Mouse (Mus musculus) embryo, embryonic 11 days (tissue): ENCODE measurements around the gene Dnah5.

Experiments used
- DNase-seq: peaks from one replicate; pipeline ENCODE4 v3.0.0-alpha.2; 2015

The Dnah5 gene

DNA sequence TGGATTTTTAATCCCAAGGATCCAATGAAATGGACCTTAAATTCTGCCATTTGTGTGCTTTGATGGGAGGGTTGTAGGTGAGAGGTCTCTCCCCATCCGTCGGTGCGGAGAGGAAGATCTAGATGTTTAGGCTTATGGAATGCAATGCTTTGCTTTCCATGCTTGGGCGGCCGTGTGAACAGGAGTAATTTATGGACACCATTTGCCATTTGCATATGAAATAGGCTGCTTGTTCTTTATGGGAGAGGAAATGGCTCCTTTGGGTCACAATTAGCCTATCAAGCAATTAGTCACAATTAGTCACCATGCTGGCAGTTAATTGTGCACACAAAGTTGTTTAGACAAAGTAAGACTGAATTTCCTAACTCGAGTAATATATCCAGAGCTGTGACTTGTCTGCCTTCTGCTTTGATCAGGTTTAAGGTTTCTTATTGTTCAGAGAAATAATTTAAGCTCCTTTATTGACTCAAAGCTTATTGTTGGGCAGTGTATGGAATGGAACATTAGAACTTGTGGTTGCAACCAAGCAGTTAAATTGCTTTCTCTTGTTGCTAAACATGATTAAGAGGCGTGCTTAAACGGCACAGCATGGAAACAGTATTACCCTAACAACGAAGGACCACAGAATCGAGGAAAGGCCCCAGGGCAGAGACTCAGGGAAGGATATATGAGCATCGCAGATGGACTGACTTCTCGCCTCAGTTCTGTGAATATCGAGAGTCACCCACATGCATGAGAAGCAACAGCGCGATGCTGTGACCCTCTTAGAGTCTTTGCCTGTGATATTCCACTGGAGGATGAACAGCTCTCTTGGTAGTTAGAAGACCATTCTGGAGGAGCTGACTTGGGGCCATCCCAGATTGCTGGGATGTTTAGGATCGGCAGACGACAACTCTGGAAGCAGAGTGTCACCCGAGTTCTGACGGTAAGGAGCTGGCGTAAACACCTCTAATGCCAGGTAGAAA is at the start of gene Dnah5:
Gene Dnah5, plus strand, starts transcription at position 642 of the 965 bp plus-strand sequence.
- no peak for DNase-seq

DNA sequence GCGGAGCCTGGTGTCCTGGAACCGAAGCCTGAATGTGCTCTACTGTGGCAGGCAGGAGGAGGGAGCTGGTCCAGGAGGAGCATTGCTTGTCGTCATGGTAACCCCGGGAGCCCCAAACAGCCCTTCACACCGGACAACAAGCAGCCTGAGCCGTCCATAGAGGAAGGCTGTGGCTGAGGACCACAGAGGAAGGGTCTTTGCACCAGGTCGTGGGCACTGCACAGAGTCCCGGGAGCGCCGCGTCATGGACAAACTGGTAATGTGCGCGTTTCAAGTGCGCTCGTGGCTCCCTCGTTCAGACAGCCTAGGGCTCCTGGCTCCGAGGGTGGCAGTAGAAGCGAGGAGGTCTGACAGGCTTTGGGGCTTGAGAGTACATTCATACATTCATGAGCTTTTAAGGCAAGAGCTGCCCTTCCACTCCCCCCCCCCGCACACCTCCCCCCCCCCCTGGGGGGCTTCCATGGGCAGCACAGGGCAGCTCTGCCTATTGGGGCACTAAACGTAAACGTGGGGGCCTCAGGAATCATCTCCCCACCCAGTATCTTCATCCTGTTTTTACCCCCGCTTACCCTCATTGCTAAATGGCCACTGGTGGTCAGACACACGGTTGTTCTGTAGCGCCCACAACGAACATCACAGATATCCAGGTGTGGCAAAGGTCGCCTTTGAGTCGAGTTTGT is 48.6 kb upstream of the Dnah5 start:
- DNase-seq: peak; percentile 83

DNA sequence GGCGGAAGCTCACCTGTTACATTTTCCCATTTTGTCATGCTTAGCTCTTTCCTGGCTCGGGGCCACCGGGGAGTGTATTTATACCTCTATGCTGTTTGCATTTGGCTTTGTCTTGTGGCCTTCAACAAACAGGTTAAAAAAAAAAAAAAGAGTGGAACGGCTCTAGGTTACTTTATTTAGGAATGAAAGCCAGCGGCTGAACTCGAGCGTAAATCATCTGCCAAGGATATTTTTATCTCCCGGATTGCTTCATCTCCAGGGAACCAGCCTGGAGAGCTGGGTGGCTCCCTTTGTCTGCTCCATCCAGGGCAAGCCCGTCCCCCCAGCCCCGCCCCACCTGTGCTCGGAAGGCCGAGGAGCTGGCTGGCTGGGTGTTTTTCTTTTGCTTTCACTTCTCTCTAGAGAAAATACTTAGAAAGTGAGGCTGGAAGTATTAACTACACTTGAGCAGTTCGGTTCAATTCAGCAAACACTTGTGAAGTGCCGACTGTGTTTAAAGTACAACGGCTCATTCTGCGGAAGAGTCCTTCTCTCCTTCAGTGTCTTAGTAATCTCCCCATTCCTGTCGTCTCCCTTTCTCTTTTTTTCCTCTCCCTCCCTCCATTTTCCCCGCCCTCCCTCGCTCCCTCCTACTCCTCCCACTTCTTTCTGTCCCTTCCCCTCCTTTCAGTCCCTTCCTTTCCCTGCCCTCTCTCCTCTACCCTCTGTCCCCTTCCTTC is 44.6 kb upstream of the Dnah5 start:
- peak; percentile 76 for DNase-seq

DNA sequence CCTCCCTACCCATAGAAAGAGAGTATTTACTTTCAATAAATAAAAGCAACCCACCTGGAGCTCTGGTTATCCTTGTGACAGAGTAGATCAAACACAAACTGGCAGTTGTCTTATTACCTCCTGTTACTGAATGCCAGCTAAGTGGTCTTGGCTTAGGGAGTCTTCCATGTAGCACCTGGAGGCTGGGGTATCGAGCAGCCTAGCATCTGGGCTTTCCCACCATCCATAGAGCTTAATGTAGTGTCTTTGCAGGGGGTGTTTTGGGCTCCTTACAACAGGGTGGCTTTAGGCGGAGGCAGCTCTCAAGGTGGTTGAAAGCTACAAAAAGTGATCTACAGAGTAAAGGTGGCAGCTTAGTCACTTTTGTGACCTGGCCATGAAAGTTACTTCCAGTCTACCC is 41.3 kb upstream of the Dnah5 start:
- DNase-seq: no peak

DNA sequence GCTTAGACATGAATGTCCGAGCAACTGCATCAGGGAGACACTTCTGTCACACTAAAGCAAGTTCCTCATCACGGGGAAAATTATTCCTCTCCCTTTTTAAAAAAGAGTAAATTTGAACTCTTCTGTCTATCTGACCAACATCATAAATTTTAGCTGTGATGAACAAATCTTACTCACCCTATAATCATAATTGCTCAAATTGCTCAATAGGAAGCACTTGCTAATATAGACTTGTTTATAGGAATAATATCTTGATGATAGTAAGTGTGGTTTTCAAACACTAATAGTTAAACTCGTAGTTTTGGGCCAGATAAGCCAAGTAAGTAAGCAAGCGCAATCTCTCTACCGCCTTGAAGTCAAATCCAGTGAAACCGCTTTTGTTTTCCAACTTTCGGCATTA is 38.3 kb upstream of the Dnah5 start:
- no peak for DNase-seq

DNA sequence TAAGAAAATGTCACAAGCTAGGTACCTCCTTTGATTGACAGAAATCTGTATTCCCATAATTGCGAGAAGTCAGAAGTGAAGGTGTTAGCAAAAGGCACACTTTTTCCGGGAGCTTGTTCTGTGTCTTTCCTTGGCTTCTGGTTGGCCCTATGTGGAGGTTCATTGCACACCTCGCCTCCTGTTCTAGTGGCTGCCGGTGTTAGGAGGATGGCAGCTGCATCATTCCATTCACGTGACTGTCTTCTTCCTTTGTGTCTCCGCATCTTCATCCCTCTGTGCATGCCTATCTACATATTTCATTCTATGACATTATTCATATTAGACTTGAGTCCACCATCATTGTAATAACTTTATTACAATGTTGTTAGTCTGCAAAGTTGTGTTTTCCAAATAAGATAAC is 37.5 kb upstream of the Dnah5 start:
- DNase-seq: no peak

DNA sequence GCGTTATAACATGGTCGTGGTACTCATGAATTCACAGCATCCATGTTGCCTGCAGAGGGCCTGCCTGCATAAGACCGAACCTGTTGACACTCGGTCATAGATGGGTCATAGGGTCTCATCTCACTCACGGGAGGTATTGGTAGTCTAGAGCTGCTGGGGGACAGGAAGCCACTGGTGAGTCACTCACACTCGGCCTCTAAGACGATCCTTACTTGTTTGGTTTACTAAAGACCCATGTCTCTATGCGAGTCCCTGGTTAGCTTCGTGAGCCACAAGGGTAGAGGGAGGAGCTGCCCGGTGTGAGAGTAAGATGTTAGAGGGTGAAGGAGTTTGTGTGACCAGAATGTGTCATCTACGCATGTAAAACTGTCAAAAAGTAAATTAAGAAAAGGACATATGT is 24.6 kb upstream of the Dnah5 start:
- DNase-seq: no peak

DNA sequence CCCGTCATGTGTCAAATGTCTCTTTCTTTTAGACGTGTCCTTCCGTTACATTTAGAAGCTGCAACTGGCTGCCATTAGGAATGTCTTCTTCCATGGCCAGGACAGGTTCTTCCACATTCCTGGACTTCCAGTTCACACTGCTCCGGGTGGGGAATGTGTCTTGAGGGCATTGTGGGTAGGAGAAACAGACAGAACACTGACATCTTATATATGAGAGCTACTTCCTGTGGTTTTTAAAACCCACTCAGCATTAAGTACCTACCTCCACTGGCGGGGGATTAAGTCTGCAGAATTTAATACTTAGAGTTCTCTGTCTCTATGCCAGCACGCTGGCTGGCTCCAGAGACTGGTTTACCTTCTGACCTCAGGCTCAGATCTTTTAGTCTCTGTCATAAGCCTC is 24.0 kb upstream of the Dnah5 start:
- DNase-seq: no peak

DNA sequence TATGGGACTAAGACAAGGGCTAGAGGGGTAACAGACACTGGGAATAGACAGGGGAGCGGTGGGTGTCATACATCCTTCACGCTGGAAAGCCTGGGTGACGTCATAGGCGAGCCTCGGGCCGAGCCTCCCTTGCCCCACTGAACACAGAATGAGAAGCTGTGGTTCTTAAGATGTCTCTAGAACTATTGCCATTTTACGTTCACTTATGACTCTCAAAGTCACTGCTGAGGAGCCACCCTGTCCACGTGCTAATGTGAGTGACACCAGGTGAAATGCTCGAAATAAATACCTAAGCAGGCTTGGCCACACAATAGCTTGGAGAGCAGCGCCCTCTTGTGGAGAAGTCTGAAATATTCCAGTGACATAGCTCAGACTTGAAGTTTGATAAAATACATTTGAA is 21.7 kb upstream of the Dnah5 start:
- DNase-seq: peak; percentile 81

DNA sequence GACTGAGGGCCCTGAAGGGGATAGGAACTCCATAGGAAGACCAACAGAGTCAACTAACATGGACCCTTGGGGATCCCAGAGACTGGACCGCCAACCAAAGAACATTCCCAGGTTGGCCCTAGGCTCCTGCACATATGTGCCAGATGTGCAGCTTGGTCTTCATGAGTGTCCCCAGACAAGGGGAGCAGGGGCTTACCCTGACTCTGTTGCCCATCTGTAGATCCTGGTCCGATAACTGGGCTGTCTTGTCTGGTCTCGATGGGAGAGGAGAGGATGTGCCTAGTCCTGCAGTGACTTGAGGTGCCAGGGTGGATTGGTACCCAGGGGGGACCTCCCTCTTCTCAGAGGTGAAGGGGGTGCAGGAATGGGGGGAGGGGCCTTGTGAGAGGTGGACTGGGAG is 21.0 kb upstream of the Dnah5 start:
- DNase-seq: no peak

DNA sequence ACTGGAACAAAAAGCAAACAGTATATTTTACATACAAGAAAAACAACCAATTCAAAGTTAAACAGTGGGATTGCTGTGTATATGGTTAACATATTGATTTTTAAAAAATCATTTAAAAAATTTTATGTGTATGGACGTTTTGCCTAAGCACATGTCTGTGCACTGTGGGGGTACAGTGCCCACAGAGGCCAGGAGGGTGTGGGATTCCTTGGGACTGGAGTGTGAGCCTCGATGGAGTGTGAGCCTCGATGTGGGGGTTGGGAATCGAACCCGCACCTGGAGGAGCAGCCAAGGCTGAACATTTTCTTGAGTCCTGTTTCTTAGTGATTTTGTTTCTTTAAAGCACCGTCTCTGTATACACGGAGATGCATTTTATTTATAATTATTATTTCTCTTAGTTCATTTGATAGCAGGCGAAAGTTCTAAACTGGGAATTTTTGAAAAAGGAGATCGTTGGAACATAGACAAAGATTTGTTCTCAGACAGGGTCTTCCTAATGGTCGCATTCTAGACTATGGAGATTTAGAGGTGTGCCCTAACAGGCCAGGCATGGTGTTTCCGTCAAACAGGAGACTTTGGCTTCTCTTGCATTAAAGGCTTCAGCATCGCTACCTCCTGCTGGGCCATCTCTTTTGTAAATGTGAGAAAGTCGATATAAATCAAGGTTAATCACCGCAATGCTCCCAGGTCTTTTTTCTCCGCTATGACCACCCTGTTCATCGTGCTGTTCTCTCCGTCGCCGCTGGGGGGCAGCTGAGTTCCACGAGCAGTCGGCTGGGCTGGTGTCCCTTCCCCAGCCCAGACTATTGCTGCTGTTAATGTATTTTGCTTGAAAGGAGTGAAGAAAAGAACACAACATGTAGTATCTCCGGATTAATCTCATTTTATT is 15.8 kb upstream of the Dnah5 start:
- peak; percentile 77 for DNase-seq

DNA sequence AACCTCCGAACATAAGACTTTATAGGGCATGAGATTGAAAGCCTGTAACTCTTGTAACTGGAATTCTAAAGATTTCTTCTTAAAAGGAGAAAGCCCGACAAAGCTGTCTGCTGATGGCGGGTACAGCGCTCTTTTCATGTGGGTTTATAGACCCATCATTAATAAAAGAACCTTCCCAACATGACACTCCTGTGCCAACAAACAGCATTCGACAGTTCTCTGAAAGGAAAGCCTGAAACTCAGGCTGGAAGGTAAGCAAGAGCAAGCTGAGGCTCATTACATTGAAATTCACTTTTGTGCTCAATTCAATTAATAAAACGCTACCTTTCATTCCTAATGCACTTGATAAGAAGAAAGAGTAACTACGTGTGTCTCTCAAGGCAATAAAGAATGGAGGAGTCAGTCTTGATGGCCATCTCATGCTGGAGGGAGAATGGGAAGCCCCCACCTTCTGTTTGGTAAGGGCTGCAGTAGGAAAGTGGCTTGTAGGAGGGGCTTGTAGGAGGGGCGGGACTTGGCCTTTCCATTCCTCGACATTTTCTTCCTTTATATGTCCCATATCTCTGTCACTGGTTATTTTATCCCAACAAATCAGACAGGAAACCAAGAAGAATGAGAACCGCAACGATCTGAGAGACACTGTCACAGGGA is 15.1 kb upstream of the Dnah5 start:
- DNase-seq: no peak

DNA sequence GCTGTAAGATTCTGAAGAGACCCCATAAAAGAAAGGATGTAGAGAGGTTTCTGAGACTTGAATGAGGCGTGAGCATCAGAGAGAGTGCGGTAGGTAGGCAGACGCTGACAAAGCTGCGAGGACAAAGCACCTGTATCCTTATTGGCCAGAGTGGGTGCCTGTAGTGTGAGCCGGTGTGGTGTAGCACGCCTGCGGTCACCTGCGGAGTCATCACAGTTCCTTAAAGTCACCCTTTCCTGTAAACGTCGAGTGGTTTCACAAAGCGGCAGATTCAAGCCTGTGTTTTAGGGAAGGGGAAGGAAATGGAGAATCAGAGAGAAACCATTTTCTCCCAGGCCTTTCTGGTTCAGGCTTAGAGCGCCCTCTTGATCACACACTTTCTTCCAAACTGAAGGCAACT is 13.9 kb upstream of the Dnah5 start:
- no peak for DNase-seq

DNA sequence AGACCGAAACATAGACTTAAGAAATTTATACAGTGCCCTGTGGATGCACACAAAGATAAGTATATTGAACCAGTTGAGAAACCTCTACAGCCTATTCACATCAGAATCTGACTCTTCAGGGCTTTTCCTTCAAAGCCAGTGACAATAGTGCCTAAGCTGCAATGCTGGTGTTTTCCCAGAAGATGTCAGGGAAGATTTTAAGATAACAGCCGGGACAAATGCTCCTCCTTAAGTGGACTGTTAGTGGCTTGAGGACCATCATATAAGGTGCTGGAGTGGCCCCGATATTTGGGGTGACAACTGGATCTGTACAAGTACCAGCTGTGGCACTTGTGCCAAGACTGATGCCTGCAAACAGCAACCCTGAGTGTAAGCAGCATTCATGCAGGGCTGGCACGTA is 4.9 kb upstream of the Dnah5 start:
- DNase-seq: no peak

DNA sequence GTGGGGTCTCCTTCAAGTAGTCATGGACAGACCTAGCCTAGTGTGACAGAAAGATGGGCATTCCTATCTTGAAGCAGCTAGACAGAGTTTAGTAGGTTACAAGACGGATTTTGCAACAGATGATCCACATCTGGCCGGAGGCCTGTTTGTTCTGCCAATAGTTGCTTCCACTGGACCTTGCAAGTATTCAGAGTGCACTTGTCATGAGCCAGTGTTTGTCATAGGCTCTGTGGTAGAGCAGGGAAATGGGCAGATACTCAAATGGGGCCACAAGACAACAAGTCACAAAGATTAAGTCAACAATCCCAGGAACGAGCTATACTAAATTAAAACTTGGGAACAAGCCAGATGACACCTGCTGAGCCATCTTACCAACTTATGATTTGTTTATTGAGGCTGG is 1.1 kb downstream of the Dnah5 start:
- DNase-seq: no peak

DNA sequence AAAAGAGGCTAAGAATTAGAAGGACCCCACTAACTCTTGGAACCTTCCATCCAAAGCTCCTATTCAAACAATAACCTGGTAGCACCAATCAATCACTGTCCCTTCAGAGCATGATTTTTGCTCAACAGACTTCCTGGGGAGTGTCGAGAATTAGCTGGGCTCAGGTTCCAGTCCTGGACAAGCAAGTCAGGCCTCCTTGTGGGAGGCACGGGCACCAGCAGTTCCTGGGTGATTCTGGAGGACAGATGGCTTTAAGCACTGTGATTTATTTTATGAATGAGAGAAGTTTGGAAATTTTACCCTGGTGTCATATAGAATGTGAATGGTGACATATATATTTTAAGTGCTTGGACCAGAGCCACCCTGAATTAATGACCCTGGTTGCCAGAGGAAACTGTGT is 4.0 kb downstream of the Dnah5 start:
- no peak for DNase-seq

DNA sequence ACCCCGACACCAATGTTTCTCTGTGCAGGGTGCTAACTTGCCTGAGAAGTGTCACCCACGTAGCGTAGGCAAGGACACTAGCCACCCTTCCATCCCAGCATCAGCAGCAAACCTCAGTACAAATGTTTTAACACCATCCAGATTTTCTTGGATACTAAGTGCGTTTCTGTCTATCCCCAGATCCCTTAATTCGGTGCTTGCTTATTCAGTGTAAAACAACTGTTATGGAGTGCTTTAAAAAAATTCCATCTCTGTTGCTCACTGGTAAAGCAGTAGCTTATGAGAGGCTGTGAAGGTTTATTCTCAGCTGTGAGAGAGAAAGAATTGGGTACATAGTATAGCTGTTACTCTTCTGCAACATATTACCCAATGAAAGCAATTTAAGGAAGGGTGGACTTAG is 9.5 kb downstream of the Dnah5 start:
- no peak for DNase-seq

DNA sequence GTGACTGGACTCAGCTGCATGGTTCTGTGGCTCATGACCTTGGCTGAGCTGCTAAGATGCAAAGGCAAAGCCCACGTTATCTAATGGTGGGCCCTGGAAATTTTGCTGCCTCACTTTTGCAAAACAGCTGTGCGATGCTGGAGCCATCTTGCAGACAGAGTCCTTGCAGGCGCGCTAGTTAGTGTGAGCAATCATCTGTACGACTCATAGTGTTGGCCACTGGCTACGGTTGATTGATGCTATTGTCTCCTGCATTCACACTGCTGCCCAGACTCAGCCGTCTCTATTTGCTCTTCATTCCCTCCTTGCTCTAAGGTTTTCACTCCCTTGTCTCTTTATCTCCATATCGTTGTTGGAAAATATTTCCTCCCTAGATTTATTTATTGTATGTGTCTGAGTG is 12.8 kb downstream of the Dnah5 start:
- DNase-seq: peak; percentile 19

DNA sequence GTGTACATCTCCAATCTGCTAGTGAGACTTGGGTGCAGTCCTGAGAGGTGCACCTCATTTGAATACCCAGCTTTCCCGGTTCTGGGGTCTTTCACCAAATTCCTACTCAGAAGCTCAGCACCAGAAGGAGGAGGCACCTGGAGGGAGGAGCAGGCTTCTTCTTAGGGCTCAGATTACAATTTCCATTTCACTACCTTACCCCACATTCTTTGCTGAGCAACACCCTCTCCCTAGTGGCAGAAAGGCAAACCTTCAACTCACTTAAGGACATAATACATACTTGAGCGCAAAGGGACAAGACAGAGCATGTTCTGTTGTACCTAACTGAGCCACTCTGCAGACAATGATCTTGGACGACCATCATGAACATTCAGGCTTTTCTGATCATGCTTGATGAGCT is 23.8 kb downstream of the Dnah5 start:
- no peak for DNase-seq

DNA sequence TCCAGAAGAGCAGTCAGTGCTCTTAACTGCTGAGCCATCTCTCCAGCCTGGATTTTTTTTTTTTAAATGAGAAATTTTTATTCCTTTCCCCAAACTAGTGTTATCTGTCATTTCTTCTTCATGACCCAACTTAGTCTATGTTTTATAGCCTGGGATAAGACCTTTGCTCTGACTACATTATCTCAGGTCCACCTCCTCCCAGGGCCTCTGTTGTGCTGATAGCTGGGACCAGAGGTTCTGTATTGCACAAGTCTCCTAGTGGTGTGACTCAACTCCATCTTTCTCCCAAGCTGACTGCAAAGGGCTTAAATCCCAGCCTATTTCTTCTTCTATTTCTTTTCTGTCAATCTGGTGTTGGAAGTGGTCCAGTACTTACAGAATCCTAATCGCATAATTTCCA is 56.7 kb downstream of the Dnah5 start:
- no peak for DNase-seq

DNA sequence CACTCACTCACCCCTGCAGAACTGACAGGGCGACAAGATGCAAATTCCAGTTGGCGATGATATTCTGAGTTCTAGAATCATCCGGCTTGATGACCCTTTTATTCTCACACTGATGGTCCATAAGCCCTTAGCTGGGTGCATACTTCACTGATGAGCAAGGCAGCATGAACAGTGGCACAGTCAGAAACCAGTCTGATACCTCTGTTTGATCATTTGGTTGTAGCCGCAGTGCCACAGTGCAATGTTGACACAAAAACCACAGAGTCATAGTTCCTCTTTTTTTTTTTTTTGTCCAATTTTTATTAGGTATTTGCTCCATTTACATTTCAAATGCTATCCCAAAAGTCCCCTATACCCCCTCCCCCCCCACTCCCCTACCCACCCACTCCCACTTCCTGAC is 95.9 kb downstream of the Dnah5 start:
- no peak for DNase-seq

DNA sequence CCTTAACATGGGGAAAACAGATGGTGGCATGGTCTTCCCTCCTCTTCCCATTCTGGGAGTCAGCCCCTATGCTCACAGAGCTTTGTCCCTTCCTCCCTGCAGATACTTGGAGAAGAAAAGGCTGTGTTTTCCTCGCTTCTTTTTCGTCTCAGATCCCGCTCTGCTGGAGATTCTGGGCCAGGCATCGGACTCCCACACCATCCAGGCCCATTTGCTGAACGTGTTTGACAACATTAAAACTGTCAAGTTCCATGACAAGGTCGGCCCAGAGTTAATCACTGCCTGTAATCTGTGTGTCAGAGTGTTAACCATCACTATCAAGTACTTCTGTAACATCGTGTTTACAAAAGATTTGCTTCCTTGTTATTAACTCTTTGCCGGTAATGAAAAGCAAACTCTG is 103.6 kb downstream of the Dnah5 start:
- no peak for DNase-seq
